Mouse (Mus musculus) megakaryocyte, embryonic 14.5 days (primary cell): ENCODE measurements at regions not wholly inside any gene's neighbourhood (a gene's known extent, or its start where the extent isn't known, plus 50 kb on each side); places are given as distances from the start of the nearest gene placed in this dataset.

Experiments
- FLI1 ChIP-seq: IDR thresholded peaks from 2 replicates; pipeline ENCODE4 v1.6.1; 2012; ENCODE audit warnings: low read length, inconsistent platforms, mixed read lengths
- GATA1 ChIP-seq: IDR thresholded peaks from 3 replicates; pipeline ENCODE4 v1.6.1; 2012; ENCODE audit warnings: mixed read lengths, low read length, inconsistent platforms, borderline replicate concordance

DNA sequence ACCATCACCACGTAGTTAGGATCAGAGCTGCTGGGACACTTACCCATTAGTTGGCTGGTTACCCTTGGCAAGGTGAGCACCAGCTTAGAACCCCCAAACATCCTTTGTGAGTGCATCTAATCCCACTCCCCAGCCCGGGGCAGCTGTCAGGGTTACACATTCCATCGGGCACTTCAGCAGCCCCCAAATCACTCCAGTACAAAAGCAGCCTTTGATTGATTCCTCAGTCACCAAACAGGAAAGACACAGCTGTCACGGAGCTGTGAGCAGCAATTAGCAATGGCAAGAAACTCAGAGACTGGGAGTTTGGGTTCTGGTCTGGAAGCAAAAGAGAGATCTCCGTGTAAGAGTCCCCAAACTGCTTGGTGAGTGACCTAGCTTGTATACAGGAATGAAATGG is 245.1 kb upstream of the Sall1 start:
- TF ChIP-seq GATA1 = no peak
- TF ChIP-seq FLI1 = no peak
